Mouse (Mus musculus) olfactory bulb, adult 2 months (tissue): ENCODE measurements around the gene Slc44a5. TPM values are rescaled to one million over a fixed set of nuclear protein-coding genes. Genes with fewer than 3 reads are reported as not detected.

Source experiments
- H3K27ac ChIP-seq: fragments of 200-500 bp; 2 replicates; pipeline ENCODE4 v1.5.1; 2012; ENCODE audit warnings: low read depth, low read length; ENCODE audit not compliant: insufficient read depth
- H3K4me1 ChIP-seq: fragments of 200-500 bp; 2 replicates; pipeline ENCODE4 v1.6.1; 2012; ENCODE audit warnings: low read length; ENCODE audit not compliant: control insufficient read depth, insufficient read depth
- H3K4me3 ChIP-seq: fragments of 200-500 bp; 2 replicates; pipeline ENCODE4 v1.5.1; 2012; ENCODE audit warnings: mild to moderate bottlenecking, low read depth, low read length, moderate library complexity; ENCODE audit not compliant: insufficient read depth
- CTCF ChIP-seq: fragments of 200-500 bp; IDR thresholded peaks from 2 replicates; pipeline ENCODE4 v1.5.1; 2012; ENCODE audit warnings: low read depth, mild to moderate bottlenecking, low read length, moderate library complexity; ENCODE audit not compliant: insufficient read depth
- POLR2A ChIP-seq: fragments of 200-500 bp; IDR thresholded peaks from 2 replicates; pipeline ENCODE4 v1.6.1; 2012; ENCODE audit warnings: mild to moderate bottlenecking, low read depth, low read length, moderate library complexity; ENCODE audit not compliant: insufficient read depth
- WGBS: fragments of 180-500 bp; shearing (Covaris S2); methylation state at CpG from one replicate; pipeline ENCODE4 v1.1.7; 2018; 5-methylcytosine and 5-hydroxymethylcytosine counted together
- polyA plus RNA-seq: library from polyadenylated mRNA; stranded (reverse); fragments of >200 nt; gene quantifications from 2 replicates; pipeline ENCODE4 v1.2.4, GENCODE M21; 2012; ENCODE audit warnings: low replicate concordance; ENCODE audit not compliant: missing spikeins, insufficient read depth, insufficient read length

Slc44a5 gene
- polyA plus RNA-seq, 1 experiment = not detected

DNA sequence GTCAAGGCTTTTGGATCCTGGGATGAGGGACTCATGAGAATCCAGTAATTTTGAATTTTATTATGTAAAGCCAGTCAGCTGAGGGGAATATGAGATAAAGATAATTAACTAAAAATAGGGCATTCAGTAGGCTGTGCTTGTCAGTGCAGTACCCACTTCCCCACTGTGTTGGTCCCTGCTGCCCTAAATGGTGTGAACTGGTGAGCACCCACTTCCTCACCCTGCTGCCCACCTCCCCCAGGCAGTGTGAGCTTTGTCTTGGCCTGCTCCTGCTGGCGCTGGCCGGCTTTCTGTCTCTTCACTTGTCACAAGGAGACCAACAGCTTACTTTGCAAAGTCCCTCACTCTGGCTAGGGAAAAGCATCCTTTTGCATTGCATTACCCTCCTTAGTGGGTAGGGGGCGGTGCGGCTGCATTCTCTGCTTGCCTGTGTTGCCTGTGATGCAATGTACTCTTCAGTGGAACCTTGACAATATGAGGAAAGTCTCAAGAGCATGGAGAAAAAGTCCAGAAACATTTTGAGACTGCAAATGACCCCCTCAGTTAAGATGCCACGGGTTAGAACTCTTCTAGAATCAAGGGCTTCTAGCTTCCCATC is 344.5 kb downstream of the Slc44a5 start:
- 28% methylated on average over 5 of the region's 5 CpGs for WGBS
- H3K27ac ChIP-seq = no peak overlapping the region
- no peak overlapping the region for H3K4me3 ChIP-seq
- no peaks in the 10 kb centered on the region for H3K4me1 ChIP-seq
- TF ChIP-seq CTCF (no peak), POLR2A (no peak)

Other genes starting within 250 kb of the Slc44a5 start
- gene St6galnac3, start 248.3 kb upstream of the Slc44a5 start, polyA plus RNA-seq = not detected in 2 replicates
- gene Asb17, start 129.2 kb upstream of the Slc44a5 start, polyA plus RNA-seq = not detected in 2 replicates
- not detected in 2 replicates for gene Msh4, start 67.3 kb upstream of the Slc44a5 start, polyA plus RNA-seq
- gene Rabggtb, start 60.4 kb upstream of the Slc44a5 start, polyA plus RNA-seq = not detected in 2 replicates
- gene Acadm, start 28.8 kb upstream of the Slc44a5 start, polyA plus RNA-seq = 570 TPM in 1 of 2 replicates, not detected in the other